Mouse (Mus musculus) megakaryocyte, embryonic 14.5 days (primary cell): ENCODE data around the gene Klhdc8a.

Experiments used
- FLI1 ChIP-seq: IDR thresholded peaks from 2 replicates; pipeline ENCODE4 v1.6.1; 2012; ENCODE audit warnings: low read length, inconsistent platforms, mixed read lengths
- GATA1 ChIP-seq: IDR thresholded peaks from 3 replicates; pipeline ENCODE4 v1.6.1; 2012; ENCODE audit warnings: mixed read lengths, low read length, inconsistent platforms, borderline replicate concordance

GRCm38 (mm10) chr1:132311174-132311859 is 12.9 kb downstream of the Klhdc8a start:
- TF ChIP-seq GATA1, result no peak
- TF ChIP-seq FLI1, result no peak
